Mouse (Mus musculus) embryo, embryonic 9.5 days (tissue): ENCODE results near the gene Il11.

Experiments used
- DNase-seq: peaks from one replicate; pipeline ENCODE4 v3.0.0-alpha.2; 2017; ENCODE audit errors: extremely low spot score

The Il11 gene

DNA sequence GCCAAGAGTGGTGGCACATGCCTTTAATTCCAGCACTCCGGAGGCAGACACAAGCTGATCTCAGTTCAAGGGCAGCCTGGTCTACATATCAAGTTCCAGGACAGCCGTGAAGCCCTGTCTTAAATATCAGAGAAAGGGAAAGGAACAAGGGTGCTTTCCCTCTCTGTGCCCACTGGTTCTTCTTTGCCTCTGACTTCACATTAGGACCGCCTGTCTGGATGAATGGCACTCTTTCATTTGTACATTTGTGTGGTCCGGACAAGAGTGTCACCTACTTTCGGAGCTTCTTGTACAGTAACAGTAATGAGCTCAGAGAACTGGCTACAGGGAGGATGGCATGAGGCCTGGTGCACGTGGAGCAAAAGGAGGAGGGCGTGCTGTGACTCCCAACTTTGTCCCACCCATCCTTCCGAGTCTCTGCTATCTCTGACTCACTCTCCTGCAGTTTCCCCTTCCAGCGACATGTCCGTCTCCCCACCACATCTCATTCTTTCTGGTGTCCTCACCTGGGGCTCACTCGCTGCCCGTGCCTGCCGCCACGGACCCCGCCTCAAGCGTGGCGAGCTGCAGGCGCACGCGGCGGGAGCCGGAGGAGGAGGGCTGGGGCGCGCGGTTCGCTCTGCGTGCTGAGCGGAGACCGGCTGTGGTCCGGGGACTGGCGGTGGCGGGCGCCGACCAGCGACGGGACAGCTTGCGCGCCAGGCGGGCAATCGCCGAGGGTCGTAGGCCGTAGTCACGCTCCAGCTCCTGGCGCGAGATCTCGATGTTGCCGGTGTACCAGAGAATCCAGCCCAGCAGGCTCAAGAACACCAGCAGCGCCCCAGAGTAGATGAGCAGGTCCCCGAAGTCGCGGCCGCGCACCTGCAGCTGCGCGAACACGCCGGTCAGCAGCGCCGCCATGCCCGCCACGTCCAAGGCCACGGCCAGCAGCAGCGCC is 6.1 kb upstream of the Il11 start:
- peak; percentile 75 for DNase-seq

GRCm38 (mm10) chr7:4783667-4784268 is 1.1 kb upstream of the Il11 start:
- DNase-seq: no peak

GRCm38 (mm10) chr7:4782130-4782529 is 529 bp downstream of the Il11 start:
- DNase-seq: no peak

DNA sequence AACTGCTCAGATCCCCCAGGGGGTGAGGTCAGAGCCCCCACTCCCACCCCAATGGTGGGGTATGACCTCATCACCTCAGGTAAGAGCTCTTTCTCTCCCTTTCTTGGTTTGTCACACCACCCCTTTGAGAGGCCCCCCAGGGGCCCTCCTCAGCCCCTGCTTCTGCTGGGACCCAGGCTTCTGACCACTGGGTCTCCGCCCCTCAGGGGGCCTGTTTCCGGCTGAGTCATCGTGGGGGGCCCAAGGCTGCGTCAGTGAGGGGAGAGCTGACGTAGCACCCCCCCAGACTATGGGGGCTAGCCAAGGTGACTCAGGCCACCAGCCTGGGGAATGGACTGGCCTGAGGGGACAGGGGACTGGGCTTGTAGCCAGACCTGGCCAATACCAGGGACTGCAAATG is 2.7 kb downstream of the Il11 start:
- DNase-seq: no peak

GRCm38 (mm10) chr7:4777851-4778637 is 4.6 kb downstream of the Il11 start:
- no peak for DNase-seq

DNA sequence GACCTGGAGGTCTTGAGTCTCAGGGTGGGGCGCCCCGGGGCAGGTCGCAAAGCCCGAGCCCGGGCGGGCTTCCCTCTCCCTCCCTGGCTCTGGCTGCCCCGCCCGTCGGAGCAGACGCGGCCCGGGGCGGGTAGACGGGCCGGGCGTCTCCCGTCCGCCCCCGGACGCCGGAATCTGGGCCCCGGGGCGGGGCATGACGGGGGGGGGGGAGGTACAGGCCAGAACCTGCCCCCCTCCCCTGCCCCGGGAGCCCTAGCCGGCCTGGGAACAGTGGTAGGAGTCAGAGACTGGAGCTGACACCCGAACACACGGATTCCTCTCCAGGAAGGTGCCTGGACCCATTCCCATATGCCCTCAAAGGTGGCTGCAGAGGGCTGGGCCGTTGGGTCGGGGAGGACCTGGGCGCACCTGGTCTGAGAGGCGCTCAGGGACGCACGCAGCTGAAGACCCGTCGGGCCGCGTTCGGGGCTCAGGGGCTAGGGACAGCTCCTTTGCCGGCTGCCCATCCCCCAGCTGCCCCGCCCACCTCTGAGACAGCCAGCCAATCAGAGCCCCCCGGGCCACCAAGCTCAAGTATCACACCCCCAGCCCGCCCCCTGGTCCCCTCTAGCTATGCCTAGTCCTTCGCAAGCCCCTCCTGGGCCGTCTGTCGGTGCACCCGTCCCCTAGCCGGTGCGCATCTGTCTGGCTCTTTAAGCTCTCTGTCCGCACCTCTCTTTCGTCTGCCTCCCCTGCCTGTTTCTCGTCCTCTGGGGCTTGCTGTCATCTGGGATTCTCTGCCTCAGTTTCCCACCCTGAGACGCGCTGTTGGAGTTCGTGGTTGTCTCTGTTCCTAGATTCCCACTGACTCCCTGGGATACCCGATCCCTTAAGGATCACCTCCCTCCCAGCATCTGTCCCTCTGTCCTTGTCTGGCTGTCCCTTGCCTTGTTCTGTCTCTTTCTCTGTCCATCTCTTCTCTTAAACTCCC is 5.5 kb downstream of the Il11 start:
- peak; percentile 86 for DNase-seq

GRCm38 (mm10) chr7:4776131-4776530 is 6.5 kb downstream of the Il11 start:
- DNase-seq: no peak

DNA sequence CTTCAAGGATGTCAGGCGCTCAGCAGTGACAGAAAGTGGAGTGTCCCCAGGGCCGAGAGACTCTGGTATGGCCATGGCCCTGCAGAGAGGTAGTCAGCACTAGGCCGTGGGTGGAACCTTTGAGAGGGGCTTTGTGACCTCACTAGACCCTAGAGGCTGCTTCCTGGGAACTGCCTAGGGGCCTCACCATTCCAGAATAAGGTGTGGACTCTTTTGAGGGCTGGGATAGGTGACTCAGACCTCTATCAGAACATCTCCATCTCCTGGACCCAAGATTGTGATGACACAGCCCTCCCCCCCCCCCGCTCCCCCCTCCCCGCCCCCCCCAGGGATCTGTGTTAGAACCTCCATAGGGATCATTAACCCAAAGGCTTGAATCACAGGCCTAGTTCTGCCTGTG is 11.5 kb downstream of the Il11 start, which contains the start of gene Fam71e2:
Gene Fam71e2 (minus strand): TSS at position 101 of the 400 bp plus-strand sequence.
- no peak for DNase-seq

DNA sequence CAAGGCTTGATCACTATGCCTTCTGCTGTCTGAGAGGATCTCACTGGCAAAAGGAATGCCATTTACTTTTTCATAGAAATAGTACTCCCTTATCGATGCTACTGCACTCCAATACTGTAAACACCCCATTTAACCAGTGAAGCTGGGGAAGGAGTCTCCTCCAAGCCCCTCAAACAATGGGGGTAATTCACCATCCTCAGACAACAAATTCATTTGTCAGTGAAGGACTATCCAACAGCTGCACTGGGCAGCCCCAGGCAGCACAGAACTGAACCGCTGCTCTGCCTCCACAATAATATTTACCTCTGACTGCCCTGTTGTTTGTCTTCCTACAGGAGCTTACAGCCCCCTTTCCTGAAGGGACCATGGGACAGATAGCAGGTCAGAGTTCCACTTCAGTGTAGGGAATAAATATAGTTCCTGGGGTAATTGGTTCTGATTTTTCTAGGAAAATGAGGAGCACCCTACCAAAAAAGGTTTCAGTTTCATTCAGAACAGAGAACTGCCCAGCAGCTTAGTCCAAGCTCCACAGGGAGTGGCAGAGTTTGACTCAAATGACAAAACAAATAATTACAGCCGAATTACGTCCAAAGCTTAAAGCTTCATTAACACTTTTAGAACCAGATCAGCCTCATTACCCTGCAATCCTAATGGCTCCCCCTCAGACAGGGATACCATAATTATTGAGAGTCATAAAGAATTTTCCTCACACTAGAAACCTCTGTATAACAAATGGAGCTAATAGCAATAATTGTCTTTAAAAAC is 17.5 kb downstream of the Il11 start:
- DNase-seq: no peak

DNA sequence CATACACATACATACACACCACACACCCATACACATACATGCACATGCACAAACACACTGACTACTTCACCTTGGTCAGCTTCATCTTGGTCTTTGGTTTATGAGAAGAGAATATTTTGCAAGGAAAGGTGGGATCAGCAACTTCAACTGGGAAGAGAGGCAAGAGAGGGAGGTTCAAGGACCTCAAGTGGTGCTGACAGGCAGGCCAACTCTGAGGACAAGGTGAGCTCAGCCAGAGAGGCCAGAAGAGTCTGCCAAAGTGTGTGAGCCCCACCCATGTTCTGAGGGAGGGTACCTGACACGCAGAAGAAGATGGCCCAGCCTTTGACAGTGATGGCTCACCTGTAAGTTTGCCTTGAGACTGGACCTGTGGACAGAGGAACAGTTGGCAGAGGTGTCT is 23.0 kb downstream of the Il11 start:
- no peak for DNase-seq

- DNase-seq: peak; percentile 90
Observed at GRCm38 (mm10) chr7:4752821-4753570, 29.7 kb downstream of the Il11 start, which contains the start of gene Cox6b2. Gene Cox6b2, minus strand, starts transcription at chr7:4753094.

DNA sequence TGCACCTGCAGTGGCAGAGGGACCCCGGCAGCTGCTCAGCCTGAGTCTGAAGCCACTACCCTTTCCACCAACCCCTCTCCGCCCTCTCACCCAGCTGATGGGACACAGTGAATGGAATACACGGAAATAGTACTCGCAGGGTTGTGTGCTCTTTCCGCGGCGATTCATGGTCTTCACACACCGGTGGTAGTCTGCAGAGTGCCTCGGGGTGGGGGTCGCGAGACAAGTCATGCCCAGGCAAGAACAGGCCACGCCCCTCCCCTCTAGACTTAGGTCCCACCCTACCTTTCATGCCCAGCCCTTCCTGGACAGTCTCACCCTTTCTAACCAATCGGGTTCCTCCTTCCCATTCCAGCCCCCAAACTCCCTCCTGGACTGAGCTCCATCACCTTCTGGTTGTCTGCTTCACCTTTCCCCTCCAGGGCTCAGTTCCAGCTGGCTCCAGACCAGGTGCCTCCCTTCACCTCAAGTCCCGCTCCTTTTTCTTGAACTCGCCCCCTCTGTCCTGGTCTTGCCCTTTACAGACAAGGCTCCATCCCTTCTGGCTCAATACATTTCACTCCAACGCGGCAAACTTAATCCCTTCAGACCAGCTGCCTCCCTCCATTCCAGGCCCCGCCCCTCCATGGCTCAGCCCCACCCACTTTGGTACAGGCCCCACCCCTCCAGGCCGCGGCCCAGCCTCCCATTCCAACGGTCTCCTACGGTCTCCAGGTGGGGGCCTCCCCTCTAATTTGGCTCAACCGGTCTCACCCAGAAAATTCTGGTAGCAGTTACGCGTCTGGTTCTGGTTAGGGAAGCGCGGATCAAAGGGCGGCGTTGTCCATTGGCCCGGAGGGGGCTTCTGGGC is 30.5 kb downstream of the Il11 start:
- DNase-seq: peak; percentile 80

GRCm38 (mm10) chr7:4749169-4749568 is 33.5 kb downstream of the Il11 start:
- DNase-seq: no peak

GRCm38 (mm10) chr7:4748321-4748720 is 34.3 kb downstream of the Il11 start:
- DNase-seq: no peak

DNA sequence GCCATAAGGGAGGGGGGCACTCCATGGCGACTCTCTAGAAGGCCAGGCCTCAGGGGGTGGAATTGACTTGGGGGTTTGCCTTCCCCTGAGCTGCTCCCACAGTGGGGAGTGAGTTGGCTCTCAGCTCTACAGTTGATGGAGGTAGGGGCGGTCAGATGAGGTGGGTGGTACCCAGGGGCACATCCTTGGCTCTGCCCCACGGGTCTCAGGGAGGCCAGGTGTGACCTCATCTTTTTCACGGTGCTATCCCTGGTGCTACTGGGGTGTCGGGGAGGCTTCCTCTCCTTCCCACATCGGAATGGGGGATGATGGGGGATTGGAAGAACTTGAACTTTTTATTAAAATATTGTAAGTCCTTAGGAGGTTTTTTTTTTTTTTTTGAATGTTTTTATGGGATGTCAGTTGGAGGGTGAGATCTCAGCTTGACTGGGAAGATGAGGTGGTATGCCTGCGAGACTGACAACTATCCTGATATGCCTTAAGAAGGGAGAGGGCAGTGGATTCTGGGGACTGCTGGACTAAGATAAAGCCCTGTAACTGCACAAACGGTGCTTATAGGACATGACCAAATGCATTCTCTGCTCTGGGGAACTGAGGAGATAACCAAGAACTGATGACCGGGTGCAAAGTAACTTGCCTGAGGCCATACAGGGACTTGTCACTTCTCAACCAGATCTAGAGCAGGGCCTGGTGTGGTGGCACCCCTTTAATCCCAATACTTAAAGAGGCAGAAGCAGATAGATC is 35.3 kb downstream of the Il11 start:
- DNase-seq: no peak

GRCm38 (mm10) chr7:4746326-4746980 is 36.2 kb downstream of the Il11 start:
- no peak for DNase-seq

GRCm38 (mm10) chr7:4744886-4745285 is 37.8 kb downstream of the Il11 start:
- no peak for DNase-seq
